29 mouse cellular contexts compared by ENCODE assay signal in the genomic region with DNA sequence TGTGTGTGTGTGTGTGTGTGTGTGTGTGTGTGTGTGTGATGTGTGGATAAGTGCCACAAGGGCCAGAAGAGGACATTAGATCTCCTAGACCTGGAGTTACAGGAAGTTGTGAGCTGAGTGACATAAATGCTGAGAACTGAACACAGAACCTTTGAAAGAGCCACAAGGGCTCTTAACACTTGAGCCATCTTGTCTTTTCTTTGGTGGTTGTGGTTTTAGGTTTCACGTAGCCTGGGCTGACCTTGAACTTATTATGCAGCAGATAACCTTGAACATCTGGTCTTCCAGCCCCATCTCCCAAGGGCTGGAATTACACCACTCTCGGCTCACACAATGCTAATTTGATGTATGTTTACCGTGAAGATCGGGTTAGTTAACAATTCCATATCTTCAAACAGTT.
"Had no signal": no experiment of that assay in that cellular context is flagged by ENCODE, and none has a peak within 500 bp of the region (broad histone marks: within the 10 kb centered on the region; RNA-seq: fewer than 3 reads in every experiment).

No protein-coding gene starts in this region.

- H3K9ac ChIP-seq: heart, embryonic 13.5 days; heart, embryonic 15.5 days; hindbrain, embryonic 12.5 days; hindbrain, embryonic 14.5 days; intestine, embryonic 15.5 days; kidney, embryonic 15.5 days had no signal

- H3K27me3 ChIP-seq: hindbrain, embryonic 15.5 days; intestine, embryonic 15.5 days had no signal

- H3K27ac ChIP-seq: heart, embryonic 13.5 days; heart, embryonic 15.5 days; hindbrain, embryonic 10.5 days; hindbrain, postnatal 0 days; intestine, embryonic 15.5 days; kidney, embryonic 15.5 days; kidney, postnatal 0 days; left cerebral cortex, adult 2 months had no signal

- H3K4me1 ChIP-seq: hindbrain, embryonic 15.5 days; intestine, embryonic 15.5 days had no signal

- DNase-seq: heart, postnatal 10 days; heart, postnatal 14 days; heart, postnatal 36 days; heart, postnatal 4 days; kidney, adult 11 months; kidney, adult 18-20 months; kidney, adult 2 months; kidney, adult 8-10 months; kidney, adult 9 months; kidney, postnatal 10 days; kidney, postnatal 14 days; kidney, postnatal 25 days; kidney, postnatal 36 days; kidney, postnatal 4 days; layer of hippocampus, adult 9-11 months; layer of hippocampus, postnatal 36 days had no signal

- ATAC-seq: inflammation-experienced regulatory T-cells, adult 6 months had no signal

- H3K36me3 ChIP-seq: heart, embryonic 13.5 days; heart, embryonic 15.5 days; hindbrain, embryonic 10.5 days; hindbrain, embryonic 12.5 days; hindbrain, embryonic 13.5 days; hindbrain, embryonic 15.5 days; intestine, embryonic 15.5 days; kidney, embryonic 15.5 days had no signal

- H3K9me3 ChIP-seq: heart, embryonic 13.5 days; heart, embryonic 15.5 days; hindbrain, embryonic 10.5 days; hindbrain, embryonic 12.5 days; hindbrain, embryonic 13.5 days; hindbrain, embryonic 15.5 days; intestine, embryonic 15.5 days; kidney, embryonic 15.5 days had no signal
